Mouse (Mus musculus) small intestine, adult 2 months (tissue): Measurements from ENCODE around the gene AC109138.7.

Source experiments
- CTCF ChIP-seq: fragments of 200-500 bp; IDR thresholded peaks from 2 replicates; pipeline ENCODE4 v1.5.1; 2012; ENCODE audit warnings: low read depth, mild to moderate bottlenecking, control low read depth, inconsistent platforms, low read length, moderate library complexity, mixed read lengths; ENCODE audit not compliant: insufficient replicate concordance, insufficient read length; ENCODE audit errors: extremely low read depth
- POLR2A ChIP-seq: fragments of 200-500 bp; IDR thresholded peaks from 2 replicates; pipeline ENCODE4 v1.6.1; 2012; ENCODE audit warnings: low read depth, mild to moderate bottlenecking, control low read depth, inconsistent platforms, low read length, moderate library complexity

DNA sequence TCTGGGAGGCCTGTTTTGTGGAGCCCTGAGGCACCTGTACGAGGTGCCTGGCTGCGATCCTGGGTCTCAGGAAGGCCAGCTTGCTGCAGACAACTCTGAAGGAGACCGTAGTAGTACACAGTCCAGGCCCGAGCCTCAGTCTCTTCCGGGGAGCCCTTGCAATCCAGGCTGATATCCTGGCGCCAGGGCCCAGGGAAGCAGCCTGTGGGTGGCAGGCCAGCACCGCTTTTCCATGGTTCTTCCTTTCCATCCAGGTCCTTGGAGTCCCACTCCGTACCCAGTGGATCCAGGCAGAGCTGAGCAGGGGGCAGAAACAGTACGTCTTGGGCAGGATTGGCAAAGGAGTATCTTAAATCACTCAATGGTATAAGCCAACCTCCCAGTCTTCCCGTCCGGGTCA, 41.2 kb upstream of the AC109138.7 start:
- TF ChIP-seq CTCF = no peak
- TF ChIP-seq POLR2A = no peak
